Mouse (Mus musculus) brain, embryonic 14.5 days (tissue): ENCODE results near the gene Gm49776.

Source experiments
- CTCF ChIP-seq: fragments of 200-500 bp; IDR thresholded peaks from 2 replicates; pipeline ENCODE4 v1.5.1; 2012; ENCODE audit warnings: inconsistent platforms, mild to moderate bottlenecking, moderate library complexity, borderline replicate concordance; ENCODE audit not compliant: insufficient read depth, insufficient read length; ENCODE audit errors: extremely low read depth
- POLR2A ChIP-seq: fragments of 200-500 bp; IDR thresholded peaks from 2 replicates; pipeline ENCODE4 v1.6.1; 2012; ENCODE audit warnings: mild to moderate bottlenecking, inconsistent platforms, borderline replicate concordance; ENCODE audit not compliant: poor library complexity, insufficient read depth, insufficient read length, severe bottlenecking; ENCODE audit errors: extremely low read depth

DNA sequence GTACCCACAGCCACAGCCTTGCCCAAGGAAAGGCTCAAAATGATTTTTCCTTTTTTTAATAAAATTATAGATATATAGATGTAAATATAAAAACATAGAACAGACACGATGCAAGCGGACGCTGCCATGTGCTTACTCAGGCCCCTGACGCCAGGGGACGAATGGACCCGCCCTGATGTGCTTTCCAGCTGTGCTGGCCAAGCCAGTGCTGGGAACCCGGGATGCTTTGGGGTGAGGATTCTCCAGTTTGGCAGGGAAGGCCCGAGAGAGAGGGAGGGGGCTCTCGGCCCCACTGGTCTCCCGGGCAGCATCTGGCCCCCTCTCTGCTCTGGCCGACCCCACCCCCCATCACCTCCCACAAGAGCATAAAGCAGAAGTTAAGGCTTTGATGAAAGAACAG lies 35.9 kb downstream of the Gm49776 start:
- TF ChIP-seq POLR2A (no peak), CTCF (no peak)
